Mouse (Mus musculus) liver, embryonic 13.5 days (tissue): ENCODE measurements at regions not wholly inside any gene's neighbourhood (a gene's known extent, or its start where the extent isn't known, plus 50 kb on each side); places are given as distances from the start of the nearest gene placed in this dataset.

ENCODE experiments used
- ATAC-seq: fragments of 200-750 bp; cut with Nextera tagmentation; 2 replicates; pipeline ENCODE4 v1.8.0; 2017; ENCODE audit warnings: low read depth, mild to moderate bottlenecking, moderate number of reproducible peaks, moderate library complexity
- DNase-seq: peaks from one replicate; pipeline ENCODE4 v3.0.0; 2022
- H3K27ac ChIP-seq: fragments of 300-500 bp; sonication (generic); 2 replicates; pipeline ENCODE4 v1.5.1; 2015; ENCODE audit warnings: moderate library complexity, mild to moderate bottlenecking, inconsistent platforms
- H3K27me3 ChIP-seq: fragments of 300-500 bp; sonication (generic); 2 replicates; pipeline ENCODE4 v1.6.1; 2015; ENCODE audit warnings: mild to moderate bottlenecking, inconsistent platforms
- H3K36me3 ChIP-seq: fragments of 300-500 bp; sonication (generic); 2 replicates; pipeline ENCODE4 v1.6.1; 2015; ENCODE audit warnings: mild to moderate bottlenecking, inconsistent platforms
- H3K4me1 ChIP-seq: fragments of 300-500 bp; sonication (generic); replicated peaks from 2 replicates; pipeline ENCODE4 v1.6.1; 2015; ENCODE audit warnings: inconsistent platforms
- H3K4me2 ChIP-seq: fragments of 300-500 bp; sonication (generic); 2 replicates; pipeline ENCODE4 v1.6.1; 2015; ENCODE audit warnings: inconsistent platforms, mild to moderate bottlenecking, moderate library complexity
- H3K4me3 ChIP-seq: fragments of 300-500 bp; sonication (generic); replicated peaks from 2 replicates; pipeline ENCODE4 v1.5.1; 2015; ENCODE audit warnings: mild to moderate bottlenecking, inconsistent platforms
- H3K9ac ChIP-seq: fragments of 300-500 bp; sonication (generic); 2 replicates; pipeline ENCODE4 v1.6.1; 2015; ENCODE audit warnings: mild to moderate bottlenecking, inconsistent platforms
- H3K9me3 ChIP-seq: fragments of 300-500 bp; sonication (generic); replicated peaks from 2 replicates; pipeline ENCODE4 v1.6.1; 2016; ENCODE audit warnings: inconsistent platforms
- WGBS: fragments of 180-500 bp; shearing (Covaris S2); methylation state at CpG from one replicate; pipeline ENCODE4 v1.1.7; 2015; ENCODE audit not compliant: insufficient replicate concordance; 5-methylcytosine and 5-hydroxymethylcytosine counted together

GRCm38 (mm10) chr1:157012950-157013668 lies 73.7 kb upstream of the Ralgps2 start:
- Histone ChIP-seq H3K27me3 (no peaks in the 10 kb centered on the region), H3K9me3 (no peaks in the 10 kb centered on the region), H3K4me2 (no peak overlapping the region), H3K4me1 (peaks cover 29% of the 10 kb centered on the region), H3K36me3 (no peaks in the 10 kb centered on the region), H3K9ac (no peak overlapping the region), H3K4me3 (no peak overlapping the region), H3K27ac (0 out of 2 replicates have a peak overlapping the region, but pooled peaks have one; percentile 9)
- DNase-seq (no peak), ATAC-seq (no peak)
- WGBS, result 47% methylated on average over 7 of the region's 7 CpGs

- H3K4me3 ChIP-seq, result no peak overlapping the region
- ATAC-seq, result no peak
- WGBS, result 73% methylated on average over 6 of the region's 6 CpGs
- no peak for DNase-seq
- no peaks in the 10 kb centered on the region for H3K27me3 ChIP-seq
- H3K4me1 ChIP-seq, result peaks cover 14% of the 10 kb centered on the region
- no peaks in the 10 kb centered on the region for H3K36me3 ChIP-seq
- H3K9ac ChIP-seq, result no peak overlapping the region
- H3K27ac ChIP-seq, result no peak overlapping the region
- H3K9me3 ChIP-seq, result no peaks in the 10 kb centered on the region
- H3K4me2 ChIP-seq, result no peak overlapping the region
Observed at GRCm38 (mm10) chr1:157011226-157011625, 71.8 kb upstream of the Ralgps2 start.

- Histone ChIP-seq H3K27me3 (no peaks in the 10 kb centered on the region), H3K4me2 (no peak overlapping the region), H3K9ac (no peak overlapping the region), H3K9me3 (no peaks in the 10 kb centered on the region), H3K4me3 (no peak overlapping the region), H3K27ac (no peak overlapping the region), H3K36me3 (no peaks in the 10 kb centered on the region), H3K4me1 (peaks cover 14% of the 10 kb centered on the region)
- no peak for ATAC-seq
- WGBS, result 73% methylated on average over 9 of the region's 9 CpGs
- no peak for DNase-seq
Observed at GRCm38 (mm10) chr1:157009427-157009826, 70.0 kb upstream of the Ralgps2 start.

GRCm38 (mm10) chr1:157007891-157008730 lies 68.7 kb upstream of the Ralgps2 start:
- Histone ChIP-seq H3K4me1 (peaks cover 2% of the 10 kb centered on the region; the same call in 1 of the 2 replicates), H3K4me3 (no peak overlapping the region), H3K9me3 (no peaks in the 10 kb centered on the region), H3K27me3 (no peaks in the 10 kb centered on the region), H3K36me3 (no peaks in the 10 kb centered on the region), H3K27ac (no peak overlapping the region; the same call in 1 of the 2 replicates), H3K4me2 (no peak overlapping the region), H3K9ac (no peak overlapping the region)
- ATAC-seq, result 0 out of 2 replicates have a peak, but pooled peaks have one; percentile 6
- no peak for DNase-seq
- WGBS, result 44% methylated on average over 4 of the region's 4 CpGs

- Histone ChIP-seq H3K27ac (no peak overlapping the region), H3K4me2 (no peak overlapping the region), H3K4me3 (no peak overlapping the region), H3K27me3 (no peaks in the 10 kb centered on the region), H3K9ac (no peak overlapping the region), H3K36me3 (no peaks in the 10 kb centered on the region), H3K4me1 (peaks cover 7% of the 10 kb centered on the region; the same call in 1 of the 2 replicates), H3K9me3 (no peaks in the 10 kb centered on the region)
- ATAC-seq, result no peak
- no peak for DNase-seq
- WGBS, result 78% methylated on average over 16 of the region's 16 CpGs
Observed at GRCm38 (mm10) chr1:157004312-157005074, 65.1 kb upstream of the Ralgps2 start.

- H3K4me2 ChIP-seq, result no peak overlapping the region
- WGBS, result 80% methylated on average over 7 of the region's 7 CpGs
- H3K36me3 ChIP-seq, result no peaks in the 10 kb centered on the region
- no peak overlapping the region for H3K27ac ChIP-seq
- H3K9me3 ChIP-seq, result no peaks in the 10 kb centered on the region
- H3K4me1 ChIP-seq, result peaks cover 4% of the 10 kb centered on the region; the same call in 1 of the 2 replicates
- no peak overlapping the region for H3K9ac ChIP-seq
- no peak overlapping the region for H3K4me3 ChIP-seq
- no peaks in the 10 kb centered on the region for H3K27me3 ChIP-seq
- ATAC-seq, result no peak
- no peak for DNase-seq
Observed at GRCm38 (mm10) chr1:157003034-157003433, 63.6 kb upstream of the Ralgps2 start.

- WGBS, result 69% methylated on average over 2 of the region's 2 CpGs
- ATAC-seq, result no peak
- H3K9ac ChIP-seq, result no peak overlapping the region
Observed at GRCm38 (mm10) chr1:157002258-157002657, 62.8 kb upstream of the Ralgps2 start.

GRCm38 (mm10) chr1:157001008-157001660 lies 61.7 kb upstream of the Ralgps2 start:
- WGBS, result 63% methylated on average over 6 of the region's 6 CpGs
- H3K27me3 ChIP-seq, result no peaks in the 10 kb centered on the region
- peaks cover 9% of the 10 kb centered on the region for H3K4me1 ChIP-seq
- H3K27ac ChIP-seq, result no peak overlapping the region
- DNase-seq, result no peak
- no peak overlapping the region for H3K4me3 ChIP-seq
- H3K4me2 ChIP-seq, result no peak overlapping the region
- no peaks in the 10 kb centered on the region for H3K9me3 ChIP-seq
- H3K9ac ChIP-seq, result no peak overlapping the region
- ATAC-seq, result no peak
- H3K36me3 ChIP-seq, result no peaks in the 10 kb centered on the region

More at GRCm38 (mm10) chr1:157002258-157002657, 62.8 kb upstream of the Ralgps2 start:
- H3K4me3 ChIP-seq, result no peak overlapping the region
- no peaks in the 10 kb centered on the region for H3K27me3 ChIP-seq
- H3K4me2 ChIP-seq, result no peak overlapping the region
- peaks cover 4% of the 10 kb centered on the region; the same call in 1 of the 2 replicates for H3K4me1 ChIP-seq
- H3K36me3 ChIP-seq, result no peaks in the 10 kb centered on the region
- no peaks in the 10 kb centered on the region for H3K9me3 ChIP-seq
- H3K27ac ChIP-seq, result no peak overlapping the region
- DNase-seq, result no peak

- ATAC-seq (no peak), DNase-seq (no peak)
- Histone ChIP-seq H3K9me3 (no peaks in the 10 kb centered on the region), H3K4me3 (no peak overlapping the region), H3K4me2 (no peak overlapping the region), H3K36me3 (no peaks in the 10 kb centered on the region), H3K27me3 (no peaks in the 10 kb centered on the region), H3K4me1 (peaks cover 21% of the 10 kb centered on the region), H3K27ac (no peak overlapping the region), H3K9ac (no peak overlapping the region)
- 66% methylated on average over 8 of the region's 8 CpGs for WGBS
Observed at GRCm38 (mm10) chr1:156999947-157000346, 60.5 kb upstream of the Ralgps2 start.

GRCm38 (mm10) chr1:156999272-156999671 lies 59.8 kb upstream of the Ralgps2 start:
- Histone ChIP-seq H3K9me3 (no peaks in the 10 kb centered on the region), H3K4me1 (peaks cover 27% of the 10 kb centered on the region), H3K4me2 (no peak overlapping the region), H3K36me3 (no peaks in the 10 kb centered on the region), H3K27ac (no peak overlapping the region), H3K27me3 (no peaks in the 10 kb centered on the region), H3K9ac (no peak overlapping the region), H3K4me3 (no peak overlapping the region)
- DNase-seq, result no peak
- no peak for ATAC-seq
- 75% methylated on average over 8 of the region's 8 CpGs for WGBS
